Mouse (Mus musculus) MEL (cell line): ENCODE results near the gene Rps28. TPM values are rescaled to one million over a fixed set of nuclear protein-coding genes. Genes with fewer than 3 reads are reported as not detected.

Experiments used
- DNase-seq: peaks from one replicate; pipeline ENCODE4 v3.0.0; 2011; ENCODE audit warnings: low read depth, low spot score
- H3K27ac ChIP-seq: 2 replicates; pipeline ENCODE4 v1.5.1; 2012; ENCODE audit warnings: low read depth, mild to moderate bottlenecking, control low read depth, low read length, moderate library complexity; ENCODE audit not compliant: control insufficient read depth
- H3K27me3 ChIP-seq, 2 experiments: fragments of 150-350 bp in 1 of 2; sonication (generic) in 1 of 2; 2 replicates each; pipeline ENCODE4 v1.6.1; 2012; ENCODE audit warnings: low read length in 2 of 2, mild to moderate bottlenecking in 2 of 2, improper control_type of control experiment in 1 of 2, moderate library complexity in 1 of 2; ENCODE audit not compliant: insufficient read depth in 2 of 2, control insufficient read depth in 1 of 2
- H3K36me3 ChIP-seq, 2 experiments: 2 replicates each; pipeline ENCODE4 v1.6.1; 2012 to 2014; ENCODE audit warnings: low read length in 2 of 2, improper control_type of control experiment in 1 of 2, inconsistent platforms in 1 of 2, mild to moderate bottlenecking in 1 of 2; ENCODE audit not compliant: insufficient read depth in 2 of 2, control insufficient read depth in 1 of 2
- H3K4me1 ChIP-seq, 2 experiments: fragments of 150-350 bp in 1 of 2; sonication (generic) in 1 of 2; 2 replicates each; pipeline ENCODE4 v1.6.1; 2012; ENCODE audit warnings: low read length in 2 of 2, improper control_type of control experiment in 1 of 2, mild to moderate bottlenecking in 1 of 2; ENCODE audit not compliant: insufficient read depth in 2 of 2, control insufficient read depth in 1 of 2
- H3K4me3 ChIP-seq, 2 experiments: fragments of 150-350 bp in 1 of 2; sonication (generic) in 1 of 2; 2 replicates each; pipeline ENCODE4 v1.5.1; 2012; ENCODE audit warnings: low read depth in 2 of 2, low read length in 2 of 2, mild to moderate bottlenecking in 2 of 2, moderate library complexity in 2 of 2, control low read depth in 1 of 2, improper control_type of control experiment in 1 of 2; ENCODE audit not compliant: control insufficient read depth in 1 of 2, insufficient read depth in 1 of 2
- H3K79me2 ChIP-seq: 2 replicates; pipeline ENCODE4 v1.6.1; 2012; ENCODE audit warnings: mild to moderate bottlenecking, low read length, moderate library complexity; ENCODE audit not compliant: control insufficient read depth, poor library complexity, insufficient read depth
- H3K9ac ChIP-seq: 2 replicates; pipeline ENCODE4 v1.6.1; 2012; ENCODE audit warnings: low read depth, mild to moderate bottlenecking, control low read depth, low read length, moderate library complexity; ENCODE audit not compliant: control insufficient read depth, poor library complexity, severe bottlenecking
- H3K9me3 ChIP-seq: fragments of 150-350 bp; sonication (generic); replicated peaks from 2 replicates; pipeline ENCODE4 v1.6.1; 2012; ENCODE audit warnings: mild to moderate bottlenecking, low read length, improper control_type of control experiment, moderate library complexity; ENCODE audit not compliant: insufficient read depth
- CHD1 ChIP-seq: IDR thresholded peaks from 2 replicates; pipeline ENCODE4 v1.6.1; 2012; ENCODE audit warnings: low read depth, mild to moderate bottlenecking, inconsistent platforms, low read length, improper control_type of control experiment
- CHD2 ChIP-seq: IDR thresholded peaks from 2 replicates; pipeline ENCODE4 v1.6.1; 2011; ENCODE audit warnings: low read length, improper control_type of control experiment
- CTCF ChIP-seq, 3 experiments: IDR thresholded peaks in 2 of 3; conservative IDR thresholded peaks in 1 of 3; 2 replicates each; pipeline ENCODE4 v1.5.1; 2011 to 2012; ENCODE audit warnings: low read length in 3 of 3, low read depth in 2 of 3, mild to moderate bottlenecking in 2 of 3, improper control_type of control experiment in 1 of 3, inconsistent platforms in 1 of 3, mixed read lengths in 1 of 3, moderate library complexity in 1 of 3; ENCODE audit not compliant: control insufficient read depth in 1 of 3, insufficient read depth in 1 of 3, poor library complexity in 1 of 3, severe bottlenecking in 1 of 3
- E2F4 ChIP-seq: IDR thresholded peaks from 2 replicates; pipeline ENCODE4 v1.6.1; 2011; ENCODE audit warnings: low read depth, low read length, improper control_type of control experiment, borderline replicate concordance
- EP300 ChIP-seq, 2 experiments: IDR thresholded peaks; 2 replicates each; pipeline ENCODE4 v1.6.1; 2011; ENCODE audit warnings: improper control_type of control experiment in 2 of 2, low read length in 2 of 2, low read depth in 1 of 2, mild to moderate bottlenecking in 1 of 2
- ETS1 ChIP-seq: IDR thresholded peaks from 2 replicates; pipeline ENCODE4 v1.6.1; 2012; ENCODE audit warnings: low read depth, mild to moderate bottlenecking, inconsistent platforms, low read length, improper control_type of control experiment, moderate library complexity
- GABPA ChIP-seq: IDR thresholded peaks from 2 replicates; pipeline ENCODE4 v1.6.1; 2012; ENCODE audit warnings: low read depth, mild to moderate bottlenecking, inconsistent platforms, low read length, improper control_type of control experiment, moderate library complexity
- HCFC1 ChIP-seq: IDR thresholded peaks from 2 replicates; pipeline ENCODE4 v1.6.1; 2012; ENCODE audit warnings: low read depth, mild to moderate bottlenecking, inconsistent platforms, low read length, improper control_type of control experiment, moderate library complexity
- MAZ ChIP-seq: IDR thresholded peaks from 2 replicates; pipeline ENCODE4 v1.6.1; 2012; ENCODE audit warnings: low read depth, mild to moderate bottlenecking, inconsistent platforms, low read length, improper control_type of control experiment
- MEF2A ChIP-seq: IDR thresholded peaks from 2 replicates; pipeline ENCODE4 v1.6.1; 2014; ENCODE audit warnings: low read depth, mild to moderate bottlenecking, inconsistent platforms, low read length, improper control_type of control experiment; ENCODE audit not compliant: poor library complexity, insufficient replicate concordance, severe bottlenecking; ENCODE audit errors: extremely low read depth
- MXI1 ChIP-seq: IDR thresholded peaks from 2 replicates; pipeline ENCODE4 v1.6.1; 2011; ENCODE audit warnings: mild to moderate bottlenecking, low read depth, low read length, improper control_type of control experiment
- NRF1 ChIP-seq: IDR thresholded peaks from 2 replicates; pipeline ENCODE4 v1.6.1; 2014; ENCODE audit warnings: low read depth, mild to moderate bottlenecking, inconsistent platforms, low read length, improper control_type of control experiment, moderate library complexity; ENCODE audit not compliant: poor library complexity, insufficient read depth, severe bottlenecking
- POLR2AphosphoS5 ChIP-seq: IDR thresholded peaks from 2 replicates; pipeline ENCODE4 v1.6.1; 2012; ENCODE audit warnings: low read depth, borderline replicate concordance, mild to moderate bottlenecking, inconsistent platforms, low read length, moderate library complexity, mixed read lengths
- SIN3A ChIP-seq: IDR thresholded peaks from 2 replicates; pipeline ENCODE4 v1.6.1; 2012; ENCODE audit warnings: low read length, improper control_type of control experiment, inconsistent platforms
- SMC3 ChIP-seq: IDR thresholded peaks from 2 replicates; pipeline ENCODE4 v1.6.1; 2011; ENCODE audit warnings: low read depth, low read length, improper control_type of control experiment
- TAL1 ChIP-seq: IDR thresholded peaks from 2 replicates; pipeline ENCODE4 v1.6.1; 2012; ENCODE audit warnings: mild to moderate bottlenecking, inconsistent platforms, low read length, moderate library complexity, mixed read lengths
- UBTF ChIP-seq: IDR thresholded peaks from 2 replicates; pipeline ENCODE4 v1.6.1; 2012; ENCODE audit warnings: low read depth, mild to moderate bottlenecking, inconsistent platforms, low read length, improper control_type of control experiment, moderate library complexity, borderline replicate concordance; ENCODE audit not compliant: insufficient read depth
- USF2 ChIP-seq, 2 experiments: IDR thresholded peaks; 2 replicates each; pipeline ENCODE4 v1.6.1; 2011 to 2012; ENCODE audit warnings: improper control_type of control experiment in 2 of 2, low read length in 2 of 2, borderline replicate concordance in 1 of 2, inconsistent platforms in 1 of 2, low read depth in 1 of 2, mild to moderate bottlenecking in 1 of 2; ENCODE audit not compliant: insufficient read depth in 1 of 2
- ZC3H11A ChIP-seq: IDR thresholded peaks from 2 replicates; pipeline ENCODE4 v1.6.1; 2012; ENCODE audit warnings: low read depth, mild to moderate bottlenecking, inconsistent platforms, low read length, improper control_type of control experiment
- ZKSCAN1 ChIP-seq: IDR thresholded peaks from 2 replicates; pipeline ENCODE4 v1.6.1; 2012; ENCODE audit warnings: low read depth, mild to moderate bottlenecking, inconsistent platforms, low read length, improper control_type of control experiment, moderate library complexity
- ZMIZ1 ChIP-seq: IDR thresholded peaks from 2 replicates; pipeline ENCODE4 v1.6.1; 2012; ENCODE audit warnings: low read depth, mild to moderate bottlenecking, inconsistent platforms, low read length, improper control_type of control experiment, moderate library complexity
- ZNF384 ChIP-seq: IDR thresholded peaks from 2 replicates; pipeline ENCODE4 v1.6.1; 2012; ENCODE audit warnings: low read depth, mild to moderate bottlenecking, inconsistent platforms, low read length, improper control_type of control experiment
- polyA plus RNA-seq, 2 experiments: library from polyadenylated mRNA; stranded (reverse) in 1 of 2; unstranded in 1 of 2; fragments of >175 nt in 1 of 2; fragments of >200 nt in 1 of 2; gene quantifications; 2 replicates each; pipeline versions ENCODE4 v1.2.1 to v1.2.4; 2012; ENCODE audit warnings: low replicate concordance in 2 of 2, low read depth in 1 of 2; ENCODE audit not compliant: insufficient read length in 2 of 2, insufficient read depth in 1 of 2, missing spikeins in 1 of 2
- total RNA-seq: library from RNA; depleted of rRNA; stranded (reverse); fragments of 300-350 nt; gene quantifications from 2 replicates; pipeline ENCODE4 v1.2.3, GENCODE M21; 2012

Rps28 gene
- total and polyA plus RNA-seq, 3 experiments, result 994 to 3,556 (median 2,154) TPM

GRCm38 (mm10) chr17:33865330-33866030 is 41.1 kb upstream of the Rps28 start (continued):
- TF ChIP-seq USF2 (IDR thresholded peaks at IDR 0.05; ENCODE audit: borderline replicate concordance in 1 of 2, insufficient read depth in 1 of 2, low read depth in 1 of 2, low read length in 2 of 2), result no peak
- TF ChIP-seq MAZ, result peak; percentile 51
- TF ChIP-seq, all 39 proteins: peak for 18

- Histone ChIP-seq H3K9me3 (no peaks in the 10 kb centered on the region), H3K9ac (no peak overlapping the region), H3K4me3 (no peak overlapping the region), H3K79me2 (no peaks in the 10 kb centered on the region), H3K4me1 (no peaks in the 10 kb centered on the region), H3K36me3 (no peaks in the 10 kb centered on the region), H3K27me3 (no peaks in the 10 kb centered on the region), H3K27ac (no peak overlapping the region)
- DNase-seq, result no peak
- TF ChIP-seq ZKSCAN1 (no peak), HCFC1 (no peak), MXI1 (no peak), SMC3 (no peak), UBTF (no peak), CHD2 (no peak), ZNF384 (no peak), EP300 (IDR thresholded peaks at IDR 0.05; ENCODE audit: low read depth in 1 of 2, low read length in 2 of 2) (no peak), CTCF (IDR thresholded peaks at IDR 0.05 in 2 of 3, conservative IDR thresholded peaks at IDR 0.05 in 1 of 3; ENCODE audit: control insufficient read depth in 1 of 3, insufficient read depth in 1 of 3, low read depth in 2 of 3, low read length in 3 of 3, poor library complexity in 1 of 3, severe bottlenecking in 1 of 3) (no peak), GABPA (no peak), SIN3A (no peak), MEF2A (no peak), TAL1 (no peak)
Observed at GRCm38 (mm10) chr17:33857816-33858215, 33.5 kb upstream of the Rps28 start.

DNA sequence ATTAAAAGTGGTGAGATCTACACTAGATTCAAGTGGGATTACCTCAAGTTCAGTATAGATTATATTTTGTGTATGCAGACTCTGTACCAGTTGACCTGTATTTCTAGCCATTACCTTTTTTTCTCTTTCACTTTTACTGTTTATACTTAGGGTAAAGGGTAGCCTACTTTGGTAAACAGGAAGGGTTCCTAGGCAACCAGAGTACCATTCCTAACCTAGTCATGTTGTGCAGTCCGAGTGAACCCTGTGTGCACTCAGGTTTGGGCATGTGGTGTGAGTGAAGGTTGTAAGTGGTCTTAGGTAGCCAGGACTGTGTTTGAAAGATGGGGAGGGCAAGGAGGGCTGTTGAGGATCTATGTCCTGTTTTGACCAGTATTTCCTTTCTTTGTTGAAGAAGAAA is 27.0 kb upstream of the Rps28 start:
- Histone ChIP-seq H3K9me3 (no peaks in the 10 kb centered on the region), H3K27ac (no peak overlapping the region), H3K4me3 (no peak overlapping the region), H3K4me1 (no peaks in the 10 kb centered on the region), H3K36me3 (no peaks in the 10 kb centered on the region), H3K79me2 (no peaks in the 10 kb centered on the region), H3K27me3 (no peaks in the 10 kb centered on the region), H3K9ac (no peak overlapping the region)
- no peak for TF ChIP-seq POLR2AphosphoS5
- no peak for TF ChIP-seq E2F4
- TF ChIP-seq HCFC1, result no peak
- TF ChIP-seq GABPA, result no peak
- no peak for TF ChIP-seq ZMIZ1
- TF ChIP-seq CHD1, result no peak
- TF ChIP-seq ZC3H11A, result no peak
- TF ChIP-seq MEF2A, result no peak
- no peak for TF ChIP-seq NRF1
- no peak for TF ChIP-seq ETS1
- no peak for DNase-seq
